Mouse (Mus musculus) kidney, embryonic 16.5 days (tissue): ENCODE measurements at regions not wholly inside any gene's neighbourhood (a gene's known extent, or its start where the extent isn't known, plus 50 kb on each side); places are given as distances from the start of the nearest gene placed in this dataset.
"Not testable (repeated sequence)": the region's sequence is repeated elsewhere in the genome, so short reads cannot be mapped to it uniquely, and the experiment has no call there.

Experiments
- ATAC-seq: fragments of 200-750 bp; cut with Nextera tagmentation; 2 replicates; pipeline ENCODE4 v1.8.0; 2017; ENCODE audit warnings: moderate TSS enrichment; ENCODE audit not compliant: low FRiP score, low TSS enrichment
- H3K27ac ChIP-seq: fragments of 300-500 bp; sonication (generic); 2 replicates; pipeline ENCODE4 v1.5.1; 2014; ENCODE audit warnings: low read length
- H3K27me3 ChIP-seq: fragments of 300-500 bp; sonication (generic); 2 replicates; pipeline ENCODE4 v1.6.1; 2014; ENCODE audit warnings: low read length, control low read depth, mixed read lengths; ENCODE audit not compliant: insufficient read depth
- H3K36me3 ChIP-seq: fragments of 300-500 bp; sonication (generic); 2 replicates; pipeline ENCODE4 v1.6.1; 2014; ENCODE audit warnings: low read length, control low read depth, mixed read lengths; ENCODE audit not compliant: insufficient read depth
- H3K4me1 ChIP-seq: fragments of 300-500 bp; sonication (generic); 2 replicates; pipeline ENCODE4 v1.6.1; 2014; ENCODE audit warnings: low read length, control low read depth, mixed read lengths; ENCODE audit not compliant: insufficient read depth
- H3K4me2 ChIP-seq: fragments of 300-500 bp; sonication (generic); replicated peaks from 2 replicates; pipeline ENCODE4 v1.6.1; 2014; ENCODE audit warnings: low read depth, low read length
- H3K4me3 ChIP-seq: fragments of 300-500 bp; sonication (generic); 2 replicates; pipeline ENCODE4 v1.5.1; 2014; ENCODE audit warnings: mild to moderate bottlenecking, low read length
- H3K9ac ChIP-seq: fragments of 300-500 bp; sonication (generic); replicated peaks from 2 replicates; pipeline ENCODE4 v1.6.1; 2014; ENCODE audit warnings: low read length
- H3K9me3 ChIP-seq: fragments of 300-500 bp; sonication (generic); 2 replicates; pipeline ENCODE4 v1.6.1; 2016; ENCODE audit warnings: low read length, control low read depth
- WGBS: fragments of 180-500 bp; shearing (Covaris S2); extraction: QIAGEN DNeasy Blood & Tissue Kit; methylation state at CpG from one replicate; pipeline ENCODE4 v1.1.7; 2014; 5-methylcytosine and 5-hydroxymethylcytosine counted together

DNA sequence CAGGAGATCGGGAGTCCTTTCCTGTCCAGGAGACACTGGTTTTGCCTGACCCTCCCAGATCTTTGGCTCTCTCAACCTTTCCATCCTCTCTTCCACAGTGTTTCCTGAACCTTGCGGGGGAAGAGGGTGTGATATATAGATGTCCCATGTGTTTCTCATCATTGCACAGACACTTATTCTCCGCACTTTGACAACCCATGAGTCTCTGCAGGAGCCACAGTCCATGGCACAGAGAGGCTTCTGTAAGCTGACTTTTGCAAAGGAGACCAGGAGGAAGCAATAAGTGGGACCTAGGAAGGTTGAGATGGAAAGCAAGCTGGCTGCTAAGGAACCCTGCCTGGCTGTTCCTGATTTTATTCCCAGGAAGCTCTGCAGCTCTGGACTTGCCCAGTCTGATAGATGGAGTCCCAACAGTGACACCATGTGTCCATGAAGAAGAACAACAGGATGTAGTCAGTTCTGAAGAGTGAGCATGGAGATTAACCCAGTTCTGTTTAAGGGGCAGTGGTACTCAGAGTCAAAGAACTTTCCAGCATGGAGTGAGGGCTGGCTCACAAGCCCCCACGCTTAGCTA lies 201.4 kb upstream of the Castor2 start:
- Histone ChIP-seq H3K4me2 (no peak overlapping the region), H3K27me3 (no peaks in the 10 kb centered on the region), H3K9ac (no peak overlapping the region), H3K36me3 (no peaks in the 10 kb centered on the region), H3K4me3 (no peak overlapping the region), H3K9me3 (no peaks in the 10 kb centered on the region), H3K4me1 (no peaks in the 10 kb centered on the region), H3K27ac (no peak overlapping the region)
- 61% methylated on average over 4 of the region's 4 CpGs for WGBS
- ATAC-seq: no peak

DNA sequence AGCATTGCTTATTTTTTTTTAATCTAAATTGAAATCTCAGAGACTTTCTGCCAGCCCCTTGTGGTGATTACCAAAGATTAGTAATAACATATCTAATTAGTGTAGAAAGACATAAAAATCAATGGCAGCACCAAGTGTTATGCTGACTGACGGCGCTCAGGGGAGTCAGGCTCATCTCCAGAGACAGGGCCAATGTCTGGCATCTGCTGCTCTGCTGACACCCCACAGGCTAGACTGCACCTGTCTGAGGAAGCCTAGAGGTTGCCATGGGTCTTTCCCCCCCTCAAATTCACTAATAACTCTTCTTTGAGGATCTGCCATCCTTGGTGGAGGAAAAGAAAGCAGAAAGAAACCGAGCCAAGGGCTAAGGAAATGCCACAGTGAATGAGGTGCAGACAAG lies 208.8 kb upstream of the Castor2 start:
- Histone ChIP-seq H3K4me1 (no peaks in the 10 kb centered on the region), H3K9me3 (no peaks in the 10 kb centered on the region), H3K27ac (no peak overlapping the region), H3K4me3 (no peak overlapping the region), H3K27me3 (no peaks in the 10 kb centered on the region), H3K4me2 (no peak overlapping the region), H3K36me3 (no peaks in the 10 kb centered on the region), H3K9ac (no peak overlapping the region)
- ATAC-seq: no peak
- 73% methylated on average over 3 of the region's 3 CpGs for WGBS

DNA sequence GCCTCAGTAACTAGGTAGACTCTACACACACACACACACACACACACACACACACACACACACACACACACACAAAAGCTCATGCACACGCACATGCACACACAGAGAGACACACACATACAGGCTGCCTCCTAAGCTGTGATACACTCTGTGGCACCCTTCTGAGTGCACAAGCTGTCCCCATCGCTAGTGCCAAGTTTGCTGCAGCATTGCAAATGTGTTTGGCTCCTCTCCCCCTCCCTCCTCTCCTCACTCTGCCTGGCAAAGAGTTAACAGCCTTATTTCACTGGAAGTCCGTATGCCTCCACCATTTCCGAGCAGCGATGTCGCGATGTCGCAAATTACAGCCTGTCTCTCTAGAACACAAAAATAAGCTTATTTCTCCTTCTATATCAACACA lies 209.7 kb upstream of the Castor2 start:
- Histone ChIP-seq H3K4me3 (no peak overlapping the region), H3K4me1 (peaks cover 5% of the 10 kb centered on the region; the same call in 1 of the 2 replicates), H3K36me3 (no peaks in the 10 kb centered on the region), H3K9me3 (no peaks in the 10 kb centered on the region), H3K27me3 (no peaks in the 10 kb centered on the region), H3K9ac (no peak overlapping the region), H3K27ac (no peak overlapping the region), H3K4me2 (no peak overlapping the region)
- 59% methylated on average over 8 of the region's 8 CpGs for WGBS
- no peak for ATAC-seq

DNA sequence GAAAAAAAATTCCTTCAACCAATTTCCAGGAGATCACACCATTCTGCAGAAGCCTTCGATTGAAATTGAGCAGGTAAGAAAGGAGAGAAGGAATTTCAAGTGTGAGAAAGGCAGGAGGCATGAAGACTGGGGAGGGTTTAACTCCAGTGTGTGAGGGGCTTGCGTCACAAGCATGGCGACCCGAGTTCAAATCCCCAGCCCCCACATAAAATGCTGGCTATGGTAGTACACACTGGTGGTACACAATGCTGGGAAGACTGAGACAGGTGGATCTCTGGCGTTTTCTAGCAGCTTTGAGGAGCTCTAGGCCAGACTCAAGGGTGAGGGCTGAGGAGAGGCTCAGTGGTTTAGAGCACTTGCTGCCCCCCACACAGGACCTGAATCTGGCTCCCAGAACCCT lies 214.0 kb upstream of the Castor2 start:
- no peaks in the 10 kb centered on the region for H3K27me3 ChIP-seq
- ATAC-seq: no peak

DNA sequence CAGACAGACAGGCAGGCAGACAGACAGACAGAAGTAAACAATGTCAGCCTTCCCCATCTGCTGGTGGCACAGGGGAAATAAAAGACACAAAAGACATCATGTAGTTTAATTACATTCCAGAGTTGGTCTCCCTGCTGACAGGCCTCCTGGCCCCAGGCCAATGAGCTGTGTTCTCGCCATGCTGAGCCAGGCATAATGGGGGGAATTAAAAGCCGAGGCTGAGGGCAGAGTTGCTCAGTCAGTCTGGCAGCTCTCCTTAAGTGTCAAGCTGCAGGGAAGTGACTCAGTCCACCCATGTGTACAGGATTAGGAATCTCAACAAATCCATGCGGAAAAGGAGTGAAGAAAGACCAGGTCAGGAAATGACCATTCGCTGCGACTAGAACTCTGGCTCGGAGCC lies 214.5 kb upstream of the Castor2 start:
- ATAC-seq: peak; percentile 57; the same call in 1 of the 2 replicates
- Histone ChIP-seq H3K4me2 (no peak overlapping the region; the same call in 1 of the 2 replicates), H3K36me3 (no peaks in the 10 kb centered on the region), H3K9ac (no peak overlapping the region), H3K4me3 (no peak overlapping the region), H3K4me1 (peaks cover 6% of the 10 kb centered on the region; the same call in 1 of the 2 replicates), H3K27me3 (no peaks in the 10 kb centered on the region), H3K9me3 (no peaks in the 10 kb centered on the region), H3K27ac (no peak overlapping the region)
- WGBS: 25% methylated on average over 6 of the region's 6 CpGs

More for the DNA sequence above, 214.0 kb upstream of the Castor2 start:
- Histone ChIP-seq H3K4me1 (peaks cover 6% of the 10 kb centered on the region; the same call in 1 of the 2 replicates), H3K4me2 (no peak overlapping the region), H3K27ac (no peak overlapping the region), H3K9me3 (no peaks in the 10 kb centered on the region), H3K9ac (no peak overlapping the region), H3K4me3 (no peak overlapping the region), H3K36me3 (no peaks in the 10 kb centered on the region)
- WGBS: 86% methylated on average over 5 of the region's 5 CpGs

DNA sequence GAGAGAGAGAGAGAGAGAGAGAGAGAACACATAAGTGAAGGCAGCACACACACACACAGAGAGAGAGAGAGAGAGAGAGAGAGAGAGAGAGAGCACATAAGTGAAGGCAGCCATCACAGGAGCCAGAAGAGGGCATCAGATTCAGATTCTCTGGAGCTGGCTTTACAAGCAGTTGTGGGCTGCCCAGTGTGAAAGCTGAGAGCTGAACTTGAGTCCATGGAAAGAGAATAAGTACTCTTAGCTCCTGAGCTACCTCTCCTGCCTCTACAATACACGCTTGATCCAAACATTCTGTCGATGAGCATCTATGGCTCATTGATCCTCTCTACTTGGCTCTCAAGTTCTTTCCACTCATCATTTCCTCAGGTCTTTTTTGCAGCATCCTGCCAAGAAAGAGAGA lies 214.9 kb upstream of the Castor2 start:
- H3K9me3 ChIP-seq: no peaks in the 10 kb centered on the region
- no peak overlapping the region for H3K4me3 ChIP-seq
- H3K4me2 ChIP-seq: no peak overlapping the region; the same call in 1 of the 2 replicates
- no peak overlapping the region for H3K9ac ChIP-seq
- ATAC-seq: no peak
- H3K27me3 ChIP-seq: no peaks in the 10 kb centered on the region
- no peaks in the 10 kb centered on the region for H3K36me3 ChIP-seq
- 71% methylated on average over 2 of the region's 2 CpGs for WGBS
- H3K4me1 ChIP-seq: peaks cover 6% of the 10 kb centered on the region; the same call in 1 of the 2 replicates
- no peak overlapping the region for H3K27ac ChIP-seq

DNA sequence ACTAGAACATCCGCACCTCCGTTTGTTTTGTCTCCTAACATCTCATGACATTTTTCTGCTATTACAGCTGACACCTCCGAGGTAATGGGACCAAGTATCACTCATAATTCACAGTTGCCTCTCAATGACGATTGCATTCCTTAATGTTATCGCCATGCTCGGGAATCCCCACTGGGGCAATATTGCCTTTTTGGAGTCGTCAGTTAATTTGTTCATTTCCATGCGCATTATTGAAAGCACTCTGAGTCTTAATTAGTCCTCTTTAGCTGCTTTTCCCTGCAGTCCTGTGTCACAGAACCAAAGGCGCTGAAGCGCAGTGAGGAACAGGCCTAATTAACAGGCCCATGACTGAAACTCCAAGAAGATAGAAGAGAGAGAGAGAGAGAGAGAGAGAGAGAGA lies 255.0 kb upstream of the Castor2 start:
- ATAC-seq: no peak
- Histone ChIP-seq H3K27ac (no peak overlapping the region), H3K27me3 (no peaks in the 10 kb centered on the region), H3K36me3 (no peaks in the 10 kb centered on the region), H3K4me1 (no peaks in the 10 kb centered on the region), H3K4me3 (no peak overlapping the region), H3K4me2 (no peak overlapping the region), H3K9ac (no peak overlapping the region), H3K9me3 (no peaks in the 10 kb centered on the region)
- 53% methylated on average over 10 of the region's 10 CpGs for WGBS

DNA sequence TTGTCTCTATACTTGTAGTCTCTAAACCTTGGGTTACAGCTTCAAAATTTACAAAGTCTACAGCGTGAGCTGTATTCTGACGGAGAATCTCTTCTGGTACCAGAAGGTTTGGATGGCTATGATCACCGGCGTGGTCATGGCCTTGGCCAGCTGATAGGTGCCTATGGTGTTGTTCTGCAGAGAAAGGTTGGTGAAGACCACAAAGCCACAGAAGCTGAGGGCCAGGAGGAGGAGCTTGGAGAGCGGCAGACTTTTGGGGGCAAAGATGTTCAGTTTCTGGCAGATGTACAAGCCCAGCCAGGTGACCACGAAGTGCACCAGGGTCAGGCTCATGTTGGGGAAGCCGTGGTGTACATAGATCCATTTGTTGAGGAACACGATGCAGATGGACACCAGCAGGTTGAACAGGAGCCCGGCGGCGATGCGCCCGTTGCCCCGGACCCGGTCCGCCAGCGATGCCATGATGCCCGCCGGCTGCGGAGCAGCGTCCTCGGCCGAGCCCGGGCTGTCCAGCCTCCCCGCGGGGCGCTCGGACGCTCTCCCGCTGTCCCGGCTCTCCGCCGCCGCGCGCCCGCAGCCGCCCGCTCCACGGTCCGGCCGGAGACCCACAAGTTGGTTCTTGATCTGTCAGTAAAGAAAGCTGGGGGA lies 257.3 kb upstream of the Castor2 start:
- WGBS: 77% methylated on average over 6 of the region's 42 CpGs
- not testable (repeated sequence) for H3K36me3 ChIP-seq, H3K27ac ChIP-seq, H3K4me3 ChIP-seq, H3K27me3 ChIP-seq, H3K4me1 ChIP-seq, H3K9ac ChIP-seq, H3K9me3 ChIP-seq
- ATAC-seq: 0 out of 2 replicates have a peak, but pooled peaks have one; percentile 46
- H3K4me2 ChIP-seq: peak overlapping the region; percentile 29; the same call in 1 of the 2 replicates

DNA sequence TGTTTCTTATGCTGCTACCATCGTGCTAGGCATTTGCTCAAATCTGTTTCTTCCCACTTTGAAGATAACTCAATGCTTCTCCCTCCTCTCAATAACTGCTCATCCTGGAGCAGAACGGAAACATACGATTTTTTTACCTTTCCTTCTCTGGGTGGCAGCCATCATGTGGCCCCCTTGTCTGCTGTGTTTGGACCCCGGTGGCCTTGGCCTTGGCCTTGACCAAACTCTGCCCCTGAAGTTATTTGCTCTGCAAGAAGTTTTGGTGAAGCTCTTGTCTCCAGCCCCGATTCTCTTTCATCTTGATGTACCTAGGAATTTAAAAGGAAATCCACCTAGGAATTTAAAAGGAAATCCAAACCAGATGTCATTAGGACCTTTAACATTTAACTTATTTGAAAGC lies 261.2 kb upstream of the Castor2 start:
- H3K4me2 ChIP-seq: no peak overlapping the region
- no peak overlapping the region for H3K4me3 ChIP-seq
- no peaks in the 10 kb centered on the region for H3K4me1 ChIP-seq
- no peaks in the 10 kb centered on the region for H3K36me3 ChIP-seq
- no peak overlapping the region for H3K9ac ChIP-seq
- no peaks in the 10 kb centered on the region for H3K9me3 ChIP-seq
- no peak overlapping the region for H3K27ac ChIP-seq
- WGBS: 82% methylated on average over 5 of the region's 5 CpGs
- H3K27me3 ChIP-seq: no peaks in the 10 kb centered on the region
- no peak for ATAC-seq

DNA sequence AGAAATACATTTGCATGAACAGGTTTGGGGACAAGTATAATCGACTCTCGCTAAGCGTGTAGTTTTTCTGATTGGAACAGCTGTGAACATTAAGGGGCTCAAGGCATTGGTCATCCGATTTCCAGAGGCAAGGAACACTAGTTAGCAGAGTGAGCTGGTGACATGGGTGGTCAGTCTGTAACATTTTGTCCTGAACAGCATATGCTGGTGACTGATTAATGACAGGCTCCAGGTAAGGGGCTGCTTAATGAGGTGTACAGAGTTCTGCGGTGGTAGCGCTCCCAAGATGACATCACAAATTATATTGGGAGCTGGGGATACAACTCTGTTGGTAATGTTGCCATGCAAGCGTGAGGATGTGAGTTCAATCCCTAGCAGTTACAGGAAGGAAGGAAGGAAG lies 266.3 kb upstream of the Castor2 start:
- H3K27me3 ChIP-seq: no peaks in the 10 kb centered on the region
- ATAC-seq: no peak
- no peaks in the 10 kb centered on the region for H3K4me1 ChIP-seq
- WGBS: 68% methylated on average over 7 of the region's 7 CpGs
- no peak overlapping the region for H3K9ac ChIP-seq
- H3K4me2 ChIP-seq: no peak overlapping the region
- no peaks in the 10 kb centered on the region for H3K9me3 ChIP-seq
- no peaks in the 10 kb centered on the region for H3K36me3 ChIP-seq
- no peak overlapping the region for H3K27ac ChIP-seq
- no peak overlapping the region for H3K4me3 ChIP-seq
